Mouse (Mus musculus) myocyte (in vitro differentiated cells): Measurements from ENCODE around the gene Prr14.

Source experiments
- CEBPB ChIP-seq: IDR thresholded peaks from 2 replicates; pipeline ENCODE4 v1.6.1; 2011; ENCODE audit warnings: mild to moderate bottlenecking, moderate library complexity; ENCODE audit not compliant: poor library complexity, insufficient read depth, severe bottlenecking
- E2F4 ChIP-seq: IDR thresholded peaks from one replicate; pipeline ENCODE4 v1.6.1; 2011; ENCODE audit warnings: mild to moderate bottlenecking, control low read depth, moderate library complexity; ENCODE audit not compliant: insufficient read depth
- MAX ChIP-seq: IDR thresholded peaks from one replicate; pipeline ENCODE4 v1.6.1; 2011; ENCODE audit warnings: low read depth, mild to moderate bottlenecking, control low read depth
- MYOD1 ChIP-seq, 3 experiments: IDR thresholded peaks; one replicate each; pipeline ENCODE4 v1.6.1; 2011; ENCODE audit warnings: control low read depth in 2 of 3, low read depth in 2 of 3, mild to moderate bottlenecking in 2 of 3, moderate library complexity in 1 of 3; ENCODE audit not compliant: insufficient read length in 2 of 3, control insufficient read depth in 1 of 3
- MYOG ChIP-seq, 3 experiments: IDR thresholded peaks; one replicate each; pipeline ENCODE4 v1.6.1; 2011; ENCODE audit warnings: control low read depth in 2 of 3, low read depth in 2 of 3, mild to moderate bottlenecking in 2 of 3; ENCODE audit not compliant: insufficient read length in 2 of 3, control insufficient read depth in 1 of 3, insufficient read depth in 1 of 3
- POLR2A ChIP-seq: IDR thresholded peaks from one replicate; pipeline ENCODE4 v1.6.1; 2011; ENCODE audit warnings: low read depth, mild to moderate bottlenecking, control low read depth, moderate library complexity; ENCODE audit not compliant: insufficient read length
- TCF12 ChIP-seq: IDR thresholded peaks from one replicate; pipeline ENCODE4 v1.6.1; 2011; ENCODE audit warnings: mild to moderate bottlenecking, control low read depth; ENCODE audit not compliant: poor library complexity, insufficient read depth, severe bottlenecking
- USF1 ChIP-seq: IDR thresholded peaks from one replicate; pipeline ENCODE4 v1.6.1; 2011; ENCODE audit warnings: low read depth, mild to moderate bottlenecking, control low read depth, moderate library complexity

GRCm38 (mm10) chr7:127516344-127516743, 56.9 kb downstream of the Prr14 start:
- TF ChIP-seq POLR2A (no peak), USF1 (no peak), CEBPB (no peak), MYOD1 (IDR thresholded peaks at IDR 0.05; ENCODE audit: control insufficient read depth in 1 of 3, insufficient read length in 2 of 3, low read depth in 2 of 3) (no peak), MYOG (IDR thresholded peaks at IDR 0.05; ENCODE audit: control insufficient read depth in 1 of 3, insufficient read depth in 1 of 3, insufficient read length in 2 of 3, low read depth in 2 of 3) (no peak), E2F4 (no peak), MAX (no peak), TCF12 (no peak)
